Mouse (Mus musculus) mature B cell (primary cell): ENCODE results near the gene Ebp.

Experiments used
- in situ Hi-C: fragments of 300-500 bp; cut with MboI; formaldehyde crosslinking; loops from 2 replicates; pipeline ENCODE4 v1.14.3; 2019

The Ebp gene

DNA sequence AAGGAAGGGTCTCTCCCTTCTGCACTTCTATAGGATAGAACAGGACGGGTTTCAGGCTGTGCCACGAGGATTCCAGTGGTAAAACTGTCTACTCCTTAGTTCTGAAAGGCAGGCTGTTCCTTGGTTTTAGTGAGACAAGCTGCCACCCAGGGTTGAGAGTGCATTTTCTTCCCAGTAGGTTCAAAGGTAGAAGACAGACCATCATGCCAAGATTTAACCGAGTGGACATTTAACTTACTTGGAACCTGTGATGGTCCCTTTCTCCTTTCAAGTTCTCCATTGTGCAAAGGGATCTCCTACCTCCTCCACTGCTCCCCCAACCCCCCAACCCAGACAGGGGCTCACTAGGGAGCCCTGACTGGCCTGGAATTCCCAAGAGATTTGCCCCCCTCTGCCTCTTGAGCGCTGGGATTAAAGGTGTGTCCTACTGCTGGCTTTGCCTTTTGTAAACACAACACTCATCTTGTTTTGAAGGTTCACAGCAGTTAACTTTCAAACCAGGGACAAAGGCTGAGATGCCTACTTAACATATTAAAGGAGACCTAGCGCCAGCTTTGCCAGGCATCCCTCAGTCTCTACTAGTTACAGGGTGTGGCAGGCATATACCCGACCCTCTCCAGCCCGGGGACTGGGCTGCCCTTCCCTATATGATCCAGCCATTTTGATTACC lies 10.3 kb downstream of the Ebp start:
- in situ Hi-C loops = no loop called here

DNA sequence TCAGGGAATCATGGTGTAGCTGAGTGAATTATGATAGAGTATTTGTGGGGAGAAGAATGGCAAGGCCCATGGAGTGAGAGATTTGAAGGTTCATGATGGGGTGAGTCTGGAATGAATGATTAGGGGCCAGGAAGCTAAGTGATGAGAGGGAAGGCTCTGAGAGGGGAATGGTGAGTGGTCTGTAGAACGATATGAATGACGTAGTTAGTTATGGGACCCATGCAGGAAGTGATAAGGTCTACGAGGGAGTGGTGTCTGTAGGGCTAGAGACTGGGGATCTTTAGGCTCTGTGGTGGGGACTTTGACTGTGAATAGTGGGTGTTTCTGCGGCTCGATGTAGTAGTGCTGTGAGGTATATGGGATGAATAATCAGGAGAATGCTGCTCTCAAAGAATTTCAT lies 13.7 kb downstream of the Ebp start:
- in situ Hi-C loops = no loop called here

DNA sequence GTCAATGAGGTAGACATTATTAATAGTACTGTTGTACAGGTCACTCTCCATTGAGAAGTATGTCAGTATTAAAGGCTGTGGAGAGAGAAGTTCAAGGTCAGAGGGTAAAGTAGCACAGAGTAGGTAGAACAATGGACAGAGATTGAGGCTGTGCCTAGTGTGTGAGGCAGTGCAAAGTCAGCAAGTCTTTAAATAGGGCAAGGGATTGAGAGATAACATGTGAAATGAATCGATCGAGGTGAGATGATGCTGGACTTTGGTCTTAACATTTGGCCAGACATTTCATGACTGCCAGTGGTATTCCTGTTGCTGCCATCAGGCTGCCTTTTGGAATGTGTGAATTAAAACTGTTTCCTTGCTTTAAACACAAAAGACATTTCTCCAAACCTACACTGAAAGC lies 14.4 kb downstream of the Ebp start:
- in situ Hi-C loops = no loop called here

DNA sequence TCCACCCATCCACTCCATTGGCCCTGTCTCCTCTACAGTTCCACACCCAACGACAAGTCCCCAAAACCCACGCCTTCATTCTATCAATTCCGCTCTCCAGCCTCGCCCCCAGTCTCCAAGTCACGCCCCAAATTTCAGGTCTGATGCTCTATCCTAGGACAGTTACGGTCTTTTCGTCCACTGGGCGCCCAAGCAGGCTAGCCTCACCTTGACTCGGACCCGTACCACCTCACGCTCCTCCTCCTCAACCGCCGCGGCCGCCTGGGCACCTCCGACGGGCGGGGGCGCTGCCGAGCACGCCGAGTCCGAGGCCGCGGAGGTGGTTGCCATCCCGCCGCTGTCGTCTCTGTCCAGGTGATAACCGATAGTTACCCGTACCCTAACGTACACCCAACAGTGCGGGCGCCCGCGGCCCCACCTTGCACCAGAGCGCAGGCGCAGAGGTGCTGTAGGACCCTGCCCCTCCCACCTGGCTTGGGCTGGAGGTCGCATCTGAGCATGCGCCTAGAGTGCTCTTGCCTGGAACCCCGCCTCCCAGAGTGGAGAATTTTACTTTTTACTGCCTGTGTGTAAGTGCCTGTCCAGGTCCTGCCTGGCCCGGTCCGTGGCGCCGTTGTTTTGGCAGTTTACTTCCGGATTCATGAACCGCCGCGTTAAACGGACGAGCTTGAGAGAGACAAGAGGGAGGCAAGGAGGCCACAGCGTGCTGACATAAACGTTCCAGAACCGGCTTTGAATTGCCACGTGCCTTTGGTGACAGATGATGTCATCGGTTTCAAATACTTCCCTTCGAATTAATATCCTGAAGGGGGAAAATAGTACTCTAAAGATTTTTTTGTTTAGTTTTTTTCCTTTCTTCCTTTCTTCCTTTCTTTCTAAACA lies 17.6 kb downstream of the Ebp start, which contains the start of gene Tbc1d25:
Gene Tbc1d25 (minus strand): TSS at position 678 of the 882 bp plus-strand sequence.
- in situ Hi-C loops = no loop called here

DNA sequence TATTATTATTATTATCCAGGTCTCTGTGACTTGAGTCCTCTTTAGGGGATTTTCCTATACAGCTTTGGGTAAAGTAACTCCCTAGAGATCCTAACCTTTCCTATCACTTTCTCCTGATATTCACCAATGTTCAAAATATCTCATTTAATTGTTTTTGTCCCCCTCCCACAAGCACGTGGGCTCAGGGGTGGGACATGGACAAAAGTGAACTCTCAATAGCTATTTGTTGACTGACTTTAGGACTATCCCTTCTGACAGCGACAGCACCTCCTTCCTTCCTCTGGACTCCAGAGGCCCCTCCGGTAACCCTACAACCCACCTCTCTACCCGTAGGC lies 18.2 kb downstream of the Ebp start:
- in situ Hi-C loops = no loop called here

DNA sequence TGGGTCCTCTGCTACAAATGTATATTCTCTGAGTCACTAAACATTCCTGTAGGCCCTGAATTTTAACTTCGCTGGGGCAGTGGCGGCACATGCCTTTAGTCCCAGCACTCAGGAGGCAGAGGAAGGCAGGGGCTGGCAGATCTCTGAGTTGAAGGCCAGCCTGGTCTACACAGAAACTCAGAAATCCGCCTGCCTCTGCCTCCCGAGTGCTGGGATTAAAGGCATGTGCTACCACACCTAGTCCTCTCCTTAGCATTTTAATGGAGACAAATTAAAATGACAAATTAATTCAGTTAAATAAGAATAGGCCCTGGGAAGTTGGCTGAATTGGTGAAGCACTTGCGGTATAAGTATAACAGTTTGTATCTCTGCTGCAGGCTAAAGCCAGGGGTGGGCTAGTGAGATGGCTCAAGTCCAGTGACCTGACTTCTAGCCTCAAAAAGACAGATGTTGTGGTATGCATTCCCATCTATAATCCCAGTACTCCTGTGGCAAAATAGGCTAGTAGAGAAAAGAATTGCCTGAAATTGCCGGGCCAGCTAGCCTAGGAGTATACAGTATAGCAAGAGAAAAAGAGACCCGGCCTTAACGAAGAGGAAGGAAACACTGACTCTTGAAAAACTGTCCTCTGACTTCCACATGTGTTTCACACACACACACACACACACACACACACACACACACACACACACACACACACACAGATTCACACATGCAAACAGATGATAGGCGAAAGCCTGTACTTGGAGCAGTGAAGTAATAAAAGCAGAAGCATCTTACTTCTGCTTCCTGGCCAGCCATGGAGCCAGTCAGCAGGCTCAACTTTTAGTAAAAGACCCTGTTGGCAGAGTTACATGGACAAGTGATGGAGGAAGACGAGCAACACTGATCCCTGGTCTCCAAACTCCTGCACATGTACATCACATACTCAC lies 25.3 kb downstream of the Ebp start:
- in situ Hi-C loops = no loop called here

DNA sequence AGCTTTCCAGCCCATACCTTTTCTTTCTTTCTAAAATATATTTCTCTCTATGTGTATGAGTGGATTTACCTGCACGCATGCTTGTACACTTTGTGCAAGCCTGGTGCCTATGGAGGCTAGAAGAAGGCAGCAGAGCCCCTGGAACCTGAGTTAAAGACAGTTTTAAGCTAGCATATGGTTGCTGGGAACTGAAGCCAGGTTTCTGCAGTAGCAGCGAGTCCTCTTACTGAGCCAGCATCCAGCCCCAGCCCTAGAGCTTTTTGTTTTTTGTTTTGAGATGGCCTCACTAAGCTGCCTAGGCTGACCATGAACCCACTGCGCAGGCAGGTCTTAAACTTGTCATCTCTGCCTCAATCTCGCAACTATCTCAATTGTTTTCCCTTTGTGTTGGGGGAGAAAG lies 28.8 kb downstream of the Ebp start:
- in situ Hi-C loops = no loop called here

DNA sequence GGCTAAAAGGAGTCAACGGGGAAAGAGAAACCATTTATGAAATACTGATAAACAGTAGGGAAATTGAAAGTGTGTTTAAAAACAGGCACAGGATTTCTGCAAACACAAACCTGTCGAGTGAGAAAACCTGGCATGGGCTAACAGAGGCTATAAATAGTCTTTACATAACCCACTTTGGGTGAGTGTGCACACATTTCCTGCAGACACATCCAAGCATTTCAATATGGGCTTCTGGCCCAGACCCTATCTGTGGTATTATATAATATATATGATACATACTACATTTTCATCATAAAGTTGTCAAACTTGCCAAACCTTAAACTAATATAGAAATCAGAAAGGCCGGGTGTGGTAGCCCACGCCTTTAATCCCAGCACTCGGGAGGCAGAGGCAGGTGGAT lies 30.2 kb downstream of the Ebp start:
- in situ Hi-C loops = no loop called here

DNA sequence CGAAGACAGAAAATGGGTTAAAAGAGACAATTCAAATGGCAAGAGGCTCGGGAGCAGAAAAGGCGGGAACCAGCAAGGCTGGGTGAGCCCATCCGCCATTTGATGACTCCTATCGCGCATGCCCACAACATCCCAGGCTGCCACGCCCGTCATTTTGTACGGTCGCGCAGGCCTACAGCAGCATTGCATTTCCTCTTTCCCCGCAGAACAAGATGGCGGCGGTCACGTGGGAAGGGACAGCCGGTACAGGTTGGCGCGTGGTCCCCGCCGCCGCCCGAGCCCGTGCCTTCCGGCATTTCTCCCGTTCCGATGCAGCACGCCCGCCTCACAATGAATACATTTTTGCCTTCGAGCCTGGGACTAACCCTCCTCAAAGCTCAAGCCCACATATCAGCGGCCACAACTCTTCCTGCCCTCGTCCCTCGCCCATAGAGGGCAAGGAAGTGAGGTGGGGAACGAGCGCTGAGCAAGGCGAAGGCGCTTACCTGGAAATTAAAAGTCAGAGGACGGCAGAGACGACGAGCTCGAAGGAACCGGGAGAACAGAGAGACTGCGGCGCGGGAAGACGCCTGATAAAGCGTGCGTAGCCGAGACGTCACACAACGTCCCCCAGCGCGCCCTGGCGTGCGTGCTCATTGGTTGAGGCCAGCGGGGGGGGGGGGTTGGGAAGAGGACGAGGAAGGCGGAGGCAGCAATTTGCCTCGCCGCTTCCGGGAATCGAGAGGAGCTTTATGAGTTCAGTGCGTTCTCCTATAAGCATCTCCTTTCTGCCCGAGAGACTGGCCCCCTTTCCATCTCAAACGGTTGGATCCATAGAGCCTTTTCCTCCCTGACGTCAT lies 47.9 kb downstream of the Ebp start, which contains the start of gene Rbm3:
Gene Rbm3 (minus strand): TSS at position 728 of the 839 bp plus-strand sequence.
- in situ Hi-C loops = loop anchor here (25.0 kb wide), 1 partner anchor 258 kb away; the partner anchor contains the start of genes Pim2, Pqbp1, Slc35a2 and Timm17b

DNA sequence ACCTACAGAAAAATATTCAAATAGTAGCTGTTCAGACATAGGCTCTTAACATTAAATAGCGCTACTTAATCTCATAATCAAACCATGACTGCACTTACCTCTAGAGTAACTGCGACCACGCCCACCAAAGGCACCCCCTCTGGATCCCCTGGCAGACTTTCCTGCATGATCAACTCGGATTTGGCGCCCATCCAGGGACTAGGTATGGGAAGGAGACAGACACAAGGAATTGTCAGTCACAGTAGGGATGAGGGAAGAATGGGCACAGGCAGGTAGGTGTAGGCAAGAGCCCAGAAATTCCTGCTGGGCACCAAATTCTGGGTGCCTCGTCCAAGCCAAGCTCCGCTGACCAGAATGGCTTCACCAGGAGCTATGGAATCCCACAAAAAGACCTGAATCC lies 49.6 kb downstream of the Ebp start:
- in situ Hi-C loops = loop anchor here (25.0 kb wide), 1 partner anchor 256 kb away; the partner anchor contains the start of genes Pim2, Pqbp1, Slc35a2 and Timm17b

DNA sequence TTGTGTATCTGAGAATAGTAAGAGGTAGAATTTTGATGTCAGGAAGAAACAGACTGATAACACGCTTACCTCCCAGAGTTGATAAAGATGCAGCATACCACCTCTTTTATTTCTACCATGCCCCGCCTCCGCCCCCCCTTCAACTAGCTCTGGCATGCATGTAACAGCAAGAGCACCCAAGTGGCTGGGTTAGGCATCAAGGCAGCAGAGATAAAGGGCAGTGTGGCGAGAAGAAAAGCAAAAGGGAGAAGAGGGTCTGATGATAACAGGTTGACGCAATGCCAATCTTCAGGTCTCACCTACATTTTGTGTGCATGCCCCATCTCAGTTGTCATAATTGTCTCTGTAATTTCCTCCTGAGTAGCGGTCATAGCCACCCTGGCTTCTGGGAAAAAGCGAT lies 50.4 kb downstream of the Ebp start:
- in situ Hi-C loops = loop anchor here (25.0 kb wide), 1 partner anchor 256 kb away; the partner anchor contains the start of genes Pim2, Pqbp1, Slc35a2 and Timm17b

DNA sequence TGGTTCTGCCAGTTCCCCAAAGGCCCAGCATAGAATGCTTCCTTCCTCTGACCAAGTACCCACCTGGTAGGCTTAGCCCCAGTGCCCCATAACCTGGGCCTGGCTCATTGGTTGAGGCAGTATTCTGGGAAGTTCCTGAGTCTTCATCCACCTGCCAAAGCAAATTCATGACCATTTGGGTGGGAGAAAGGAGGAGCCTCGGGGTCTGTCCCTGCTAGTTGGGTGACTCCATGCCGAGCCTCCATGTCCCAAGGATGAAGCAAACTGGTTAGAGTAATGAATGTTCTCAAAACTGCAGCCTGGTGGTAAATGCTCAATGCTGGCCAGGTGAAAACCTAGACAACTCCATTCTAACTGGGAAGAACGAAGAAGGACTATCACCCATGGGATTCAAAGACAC lies 52.3 kb downstream of the Ebp start:
- in situ Hi-C loops = loop anchor here (25.0 kb wide), 1 partner anchor 254 kb away; the partner anchor contains the start of genes Pim2, Pqbp1, Slc35a2 and Timm17b

DNA sequence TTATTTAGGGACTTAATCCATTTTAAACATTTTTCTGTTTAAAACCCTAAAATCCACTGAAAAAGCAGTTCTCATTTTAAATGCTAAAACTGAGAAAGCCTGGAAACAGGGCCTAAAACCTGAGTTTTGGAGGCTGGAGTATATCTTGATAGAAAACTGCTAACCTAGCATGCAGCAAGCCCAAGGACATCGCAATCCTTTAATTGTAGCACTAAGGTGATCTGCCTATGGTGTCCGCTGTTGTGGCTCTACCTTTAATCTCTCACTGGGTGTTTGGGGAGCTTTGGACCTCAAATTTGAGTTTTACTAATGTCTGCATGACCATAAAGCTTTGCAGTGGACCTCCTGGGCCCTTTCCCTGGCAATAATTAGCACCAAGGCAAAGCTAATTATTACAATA lies 52.9 kb downstream of the Ebp start:
- in situ Hi-C loops = loop anchor here (25.0 kb wide), 1 partner anchor 253 kb away; the partner anchor contains the start of genes Pim2, Pqbp1, Slc35a2 and Timm17b

DNA sequence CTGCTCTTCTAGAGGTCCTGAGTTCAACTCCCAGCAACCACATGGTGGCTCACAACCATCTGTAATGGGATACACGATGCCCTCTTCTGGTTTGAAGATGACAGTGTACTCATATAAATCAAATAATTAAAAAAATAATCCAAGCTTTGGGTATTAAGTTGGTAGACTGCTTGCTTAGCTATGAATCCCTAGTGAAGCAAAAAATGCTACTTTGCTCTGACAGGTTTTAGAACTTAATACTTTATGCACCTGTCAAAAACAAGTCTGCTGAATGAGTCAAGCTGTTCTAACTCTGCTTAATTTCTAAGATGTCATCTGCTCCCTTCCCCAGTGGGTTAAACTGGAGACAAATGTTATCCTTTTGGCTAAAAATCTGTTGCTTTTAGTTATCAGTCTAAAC lies 53.8 kb downstream of the Ebp start:
- in situ Hi-C loops = loop anchor here (25.0 kb wide), 1 partner anchor 252 kb away; the partner anchor contains the start of genes Pim2, Pqbp1, Slc35a2 and Timm17b

DNA sequence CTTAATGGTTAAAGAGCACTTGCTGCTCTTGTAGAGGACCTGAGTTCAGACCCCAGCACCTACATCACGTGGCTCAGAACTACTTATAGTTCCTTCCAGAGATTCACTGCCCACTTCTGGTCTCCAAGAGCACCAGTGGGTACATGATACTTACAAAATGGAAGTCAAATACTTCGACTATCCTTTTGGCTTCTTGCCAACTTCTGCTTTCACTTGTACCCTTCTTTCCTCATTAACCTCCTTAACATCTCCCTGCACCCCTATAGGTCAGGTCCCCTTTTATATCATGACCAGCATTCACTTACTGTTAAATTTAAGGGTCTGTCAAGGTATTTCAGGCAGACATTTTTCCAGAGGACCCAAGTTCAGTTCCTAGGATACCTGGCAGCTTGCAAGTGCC lies 57.4 kb downstream of the Ebp start:
- in situ Hi-C loops = loop anchor here (25.0 kb wide), 1 partner anchor 249 kb away; the partner anchor contains the start of genes Pim2, Pqbp1, Slc35a2 and Timm17b
